Mouse (Mus musculus) thymus, postnatal 14 days (tissue): ENCODE measurements around the gene Gm13279.
"Not testable (repeated sequence)": the region's sequence is repeated elsewhere in the genome, so short reads cannot be mapped to it uniquely, and the experiment has no call there.

Experiments used
- DNase-seq: peaks from one replicate; pipeline ENCODE4 v3.0.0; 2021

The Gm13279 gene

DNA sequence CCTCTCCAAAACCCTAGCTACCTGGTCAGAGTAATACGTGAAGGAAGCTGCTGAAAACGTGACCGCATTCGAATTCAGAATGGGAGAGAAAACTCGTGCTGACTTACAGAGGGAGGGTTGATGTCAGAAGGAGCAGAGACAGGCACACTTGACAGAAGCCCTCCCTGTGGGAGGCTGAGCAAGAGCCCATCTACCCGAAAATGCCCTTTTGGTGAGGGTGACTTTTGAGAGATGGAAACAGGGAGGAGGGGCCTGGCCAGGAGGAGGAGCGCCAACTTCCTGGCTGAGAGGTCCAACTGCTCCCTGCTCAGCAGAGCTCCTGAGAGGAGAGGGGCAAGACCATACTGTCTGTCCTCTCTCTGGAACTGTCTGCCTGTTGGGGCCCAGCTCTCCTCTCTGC lies 2.2 kb downstream of the Gm13279 start, which contains the start of gene Gm13285:
Gm13285 (plus strand) TSS at position 301 of the 400 bp plus-strand sequence.
- DNase-seq = not testable (repeated sequence)

DNA sequence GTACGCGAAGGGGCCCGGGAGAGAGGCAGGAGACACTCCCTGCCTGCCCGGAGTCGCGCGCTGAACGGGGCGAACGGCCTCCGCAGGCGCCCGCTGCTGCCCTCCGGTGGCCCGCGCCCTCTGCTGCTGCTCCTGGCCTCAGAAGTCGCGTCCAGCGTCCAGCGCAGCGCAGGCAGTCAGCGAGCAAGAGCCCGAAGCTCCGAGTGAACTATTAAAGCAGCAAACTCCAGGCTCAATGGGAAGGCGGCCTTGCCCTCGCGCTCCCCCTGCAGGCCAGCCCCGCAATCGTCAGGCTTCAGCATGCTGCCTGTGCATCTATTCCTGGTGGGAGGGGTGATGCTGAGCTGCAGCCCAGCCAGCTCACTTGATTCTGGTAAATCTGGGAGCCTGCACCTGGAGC lies 5.8 kb downstream of the Gm13279 start, which contains the start of gene Gm13287:
Gm13287 (plus strand) TSS at position 301 of the 400 bp plus-strand sequence.
- DNase-seq = not testable (repeated sequence)

DNA sequence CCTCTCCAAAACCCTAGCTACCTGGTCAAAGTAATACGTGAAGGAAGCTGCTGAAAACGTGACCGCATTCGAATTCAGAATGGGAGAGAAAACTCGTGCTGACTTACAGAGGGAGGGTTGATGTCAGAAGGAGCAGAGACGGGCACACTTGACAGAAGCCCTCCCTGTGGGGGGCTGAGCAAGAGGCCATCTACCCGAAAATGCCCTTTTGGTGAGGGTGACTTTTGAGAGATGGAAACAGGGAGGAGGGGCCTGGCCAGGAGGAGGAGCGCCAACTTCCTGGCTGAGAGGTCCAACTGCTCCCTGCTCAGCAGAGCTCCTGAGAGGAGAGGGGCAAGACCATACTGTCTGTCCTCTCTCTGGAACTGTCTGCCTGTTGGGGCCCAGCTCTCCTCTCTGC lies 8.0 kb downstream of the Gm13279 start, which contains the start of gene Gm13288:
Gm13288 (plus strand) TSS at position 301 of the 400 bp plus-strand sequence.
- DNase-seq = not testable (repeated sequence)

DNA sequence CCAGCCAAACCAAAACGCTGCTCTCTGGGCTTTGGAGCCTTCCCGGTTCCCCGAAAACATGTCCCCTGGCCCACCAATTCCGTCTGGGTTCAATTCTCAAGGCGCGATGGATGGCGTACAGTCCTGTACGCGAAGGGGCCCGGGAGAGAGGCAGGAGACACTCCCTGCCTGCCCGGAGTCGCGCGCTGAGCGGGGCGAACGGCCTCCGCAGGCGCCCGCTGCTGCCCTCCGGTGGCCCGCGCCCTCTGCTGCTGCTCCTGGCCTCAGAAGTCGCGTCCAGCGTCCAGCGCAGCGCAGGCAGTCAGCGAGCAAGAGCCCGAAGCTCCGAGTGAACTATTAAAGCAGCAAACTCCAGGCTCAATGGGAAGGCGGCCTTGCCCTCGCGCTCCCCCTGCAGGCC lies 8.6 kb downstream of the Gm13279 start:
- DNase-seq = peak; percentile 8

DNA sequence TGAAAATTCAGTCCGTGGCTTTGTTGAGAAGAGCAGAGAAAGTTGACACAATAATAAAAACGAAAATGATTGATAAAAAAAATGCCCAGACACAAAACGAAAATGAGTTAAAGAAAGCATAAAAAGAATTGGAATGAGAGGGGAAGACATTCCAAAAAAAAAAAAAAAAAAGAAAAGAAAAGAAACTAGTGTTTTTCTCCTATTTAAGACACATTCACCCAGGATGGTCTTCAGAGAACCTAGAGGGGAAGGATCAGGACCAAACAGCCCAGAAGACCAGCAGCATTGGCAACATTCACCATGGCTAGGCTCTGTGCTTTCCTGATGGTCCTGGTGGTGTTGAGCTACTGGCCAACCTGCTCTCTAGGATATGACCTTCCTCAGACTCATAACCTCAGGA lies 18.7 kb downstream of the Gm13279 start, which contains the start of gene Ifna7:
Ifna7 (plus strand) TSS at position 301 of the 400 bp plus-strand sequence.
- DNase-seq = no peak

DNA sequence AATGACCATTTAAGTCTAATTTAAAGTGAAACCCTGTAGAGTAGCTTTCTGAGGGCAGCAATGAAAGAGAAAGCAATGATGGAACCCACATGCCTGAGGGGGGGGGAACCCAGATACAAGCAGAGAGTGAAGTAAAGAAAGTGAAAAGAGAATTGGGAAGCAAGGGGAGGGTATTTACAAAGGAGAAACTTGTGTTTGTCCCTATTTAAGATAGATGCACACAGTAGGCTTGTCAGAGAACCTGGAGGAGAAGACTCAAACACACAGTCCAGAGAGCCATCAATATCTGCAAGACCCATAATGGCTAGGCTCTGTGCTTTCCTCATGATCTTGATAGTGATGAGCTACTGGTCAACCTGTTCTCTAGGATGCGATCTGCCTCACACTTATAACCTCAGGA lies 22.5 kb downstream of the Gm13279 start, which contains the start of gene Ifna11:
Ifna11 (plus strand) TSS at position 301 of the 400 bp plus-strand sequence.
- no peak for DNase-seq

DNA sequence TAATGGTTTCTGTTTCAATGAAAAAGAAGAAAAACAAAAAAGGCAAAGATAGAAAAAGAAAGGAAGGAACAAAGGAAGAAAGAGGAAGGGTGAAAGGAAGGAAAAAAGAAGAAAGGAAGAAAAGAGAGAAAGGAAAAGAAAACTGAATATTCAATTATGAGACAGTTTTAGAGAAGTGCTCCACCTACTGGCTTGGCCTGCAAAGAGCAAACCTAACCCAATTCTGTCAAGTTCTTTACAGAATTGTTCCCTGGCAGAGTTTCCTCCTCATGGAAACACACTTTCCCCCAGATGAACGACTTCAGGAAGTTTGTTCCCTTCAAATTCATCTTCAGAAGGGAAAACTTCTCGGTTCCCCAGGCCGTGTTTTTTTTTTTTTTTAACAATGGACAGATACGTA lies 25.8 kb downstream of the Gm13279 start:
- DNase-seq = peak; percentile 28

DNA sequence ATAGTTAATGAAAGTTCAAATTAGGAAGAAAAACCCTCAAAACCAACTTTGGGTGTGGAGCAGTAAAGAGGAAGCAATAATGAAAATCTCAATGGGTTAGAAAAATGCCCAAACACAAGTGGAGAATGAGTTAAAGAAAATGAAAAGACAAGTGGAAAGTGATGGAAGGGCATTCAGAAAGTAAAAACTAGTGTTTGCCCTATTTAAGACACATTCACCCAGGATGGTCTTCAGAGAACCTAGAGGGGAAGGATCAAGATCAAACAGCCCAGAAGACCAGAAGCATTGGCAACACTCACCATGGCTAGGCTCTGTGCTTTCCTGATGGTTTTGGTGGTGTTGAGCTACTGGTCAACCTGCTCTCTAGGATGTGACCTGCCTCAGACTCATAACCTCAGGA lies 29.9 kb downstream of the Gm13279 start, which contains the start of gene Ifna6:
Ifna6 (plus strand) TSS at position 301 of the 400 bp plus-strand sequence.
- not testable (repeated sequence) for DNase-seq

DNA sequence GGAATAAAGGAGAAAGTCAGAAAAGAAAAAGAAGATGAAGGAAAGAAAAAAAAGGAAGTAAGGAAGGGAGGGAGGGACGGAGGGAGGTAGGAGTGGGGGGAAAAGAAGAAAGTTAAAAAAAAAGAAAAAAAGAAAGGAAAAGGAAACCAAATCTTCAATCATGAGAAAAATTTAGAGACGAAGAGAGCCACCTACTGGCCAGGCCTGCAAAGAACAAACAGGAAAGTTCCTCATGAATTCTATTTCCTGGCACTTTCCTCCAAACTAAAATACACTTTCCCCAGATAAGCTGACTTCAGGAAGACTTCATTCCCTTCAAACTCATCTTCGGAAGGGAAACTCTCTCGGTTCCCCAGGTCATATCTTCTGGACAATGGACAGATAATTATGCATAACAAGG lies 33.3 kb downstream of the Gm13279 start:
- DNase-seq = peak; percentile 55

DNA sequence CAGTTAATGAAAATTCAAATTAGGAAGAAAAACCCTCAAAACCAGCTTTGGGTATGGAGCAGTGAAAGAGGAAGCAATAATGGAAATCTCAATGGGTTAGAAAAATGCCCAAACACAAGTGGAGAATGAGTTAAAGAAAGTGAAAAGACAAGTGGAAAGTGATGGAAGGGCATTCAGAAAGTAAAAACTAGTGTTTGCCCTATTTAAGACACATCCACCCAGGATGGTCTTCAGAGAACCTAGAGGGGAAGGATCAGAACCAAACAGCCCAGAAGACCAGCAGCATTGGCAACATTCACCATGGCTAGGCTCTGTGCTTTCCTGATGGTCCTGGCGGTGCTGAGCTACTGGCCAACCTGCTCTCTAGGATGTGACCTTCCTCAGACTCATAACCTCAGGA lies 38.0 kb downstream of the Gm13279 start, which contains the start of gene Ifna5:
Ifna5 (plus strand) TSS at position 301 of the 400 bp plus-strand sequence.
- DNase-seq = not testable (repeated sequence)

DNA sequence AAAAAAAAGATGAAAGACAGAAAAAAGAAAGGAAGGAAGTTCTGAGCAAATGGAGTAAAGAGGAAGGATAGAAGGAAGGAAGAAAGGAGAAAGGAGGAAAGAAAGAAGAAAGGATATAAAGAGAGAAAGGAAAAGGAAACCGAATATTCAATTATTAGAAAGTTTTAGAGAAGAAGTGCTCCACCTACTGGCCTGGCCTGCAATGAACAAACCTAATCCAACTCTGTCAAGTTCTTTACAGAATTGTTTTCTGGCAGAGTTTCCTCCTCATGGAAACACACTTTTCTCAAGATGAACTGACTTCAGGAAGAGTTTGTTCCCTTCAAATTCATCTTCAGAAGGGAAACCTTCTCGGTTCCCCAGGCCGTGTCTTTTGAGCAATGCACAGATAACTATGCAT lies 41.6 kb downstream of the Gm13279 start:
- DNase-seq = peak; percentile 19

DNA sequence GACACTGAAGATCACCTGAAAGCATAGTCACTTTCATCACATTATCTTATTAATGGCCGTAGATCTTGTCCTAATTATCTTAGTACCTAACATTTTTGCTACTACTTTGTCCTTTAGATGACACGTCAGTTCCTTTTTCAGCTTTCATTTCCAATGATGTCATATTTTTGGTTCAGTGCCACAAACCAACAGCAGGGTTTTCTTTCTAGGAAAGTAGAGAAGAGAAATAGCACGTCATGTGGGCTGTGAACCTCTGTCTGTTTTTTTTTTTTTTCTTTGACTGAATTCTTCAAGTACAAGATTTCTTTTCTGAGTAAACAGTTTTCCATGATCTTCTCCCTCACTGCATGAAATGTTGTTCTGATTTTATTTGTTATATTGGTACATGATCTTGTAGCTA lies 42.9 kb downstream of the Gm13279 start:
- no peak for DNase-seq

DNA sequence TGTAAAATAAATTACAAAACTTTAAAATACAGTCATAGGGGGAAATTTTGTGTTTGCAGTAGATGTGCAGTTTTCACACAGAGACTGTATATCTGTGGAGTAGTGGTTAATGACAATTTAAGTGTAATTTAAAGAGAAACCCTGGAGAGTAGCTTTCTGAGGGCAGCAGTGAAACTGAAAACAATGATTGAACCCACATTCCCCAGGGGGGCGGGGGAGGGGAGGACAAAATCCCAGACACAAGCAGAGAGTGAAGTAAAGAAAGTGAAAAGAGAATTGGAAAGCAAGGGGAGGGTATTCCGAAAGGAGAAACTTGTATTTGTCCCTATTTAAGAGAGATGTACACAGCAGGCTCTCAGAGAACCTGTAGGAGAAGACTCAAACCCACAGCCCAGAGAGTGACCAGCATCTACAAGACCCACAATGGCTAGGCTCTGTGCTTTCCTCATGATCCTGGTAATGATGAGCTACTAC lies 44.3 kb downstream of the Gm13279 start, which contains the start of gene Ifna4:
Ifna4 (plus strand) TSS at position 424 of the 474 bp plus-strand sequence.
- DNase-seq = no peak

DNA sequence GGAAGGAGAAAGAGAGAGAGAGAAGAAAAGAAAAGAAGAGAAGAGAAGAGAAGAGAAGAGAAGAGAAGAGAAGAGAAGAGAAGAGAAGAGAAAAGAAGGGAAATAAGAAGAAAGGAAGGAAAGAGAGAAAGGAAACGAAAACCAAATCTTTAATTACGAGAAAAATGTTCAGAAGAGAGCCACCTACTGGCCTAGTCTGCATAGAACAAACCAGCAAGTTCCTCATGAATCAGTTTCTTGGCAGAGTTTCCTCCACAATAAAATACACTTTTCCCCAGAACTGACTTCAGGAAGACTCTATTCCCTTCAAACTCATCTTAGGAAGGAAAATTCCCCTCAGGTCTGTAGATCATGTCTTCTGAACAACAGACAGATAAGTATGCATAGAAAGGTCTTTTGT lies 48.1 kb downstream of the Gm13279 start:
- DNase-seq = no peak
